Mouse (Mus musculus) cortical plate, adult 2 months (tissue): ENCODE results near the gene Gm9958. TPM values are rescaled to one million over a fixed set of nuclear protein-coding genes. Genes with fewer than 3 reads are reported as not detected.

ENCODE experiments used
- H3K27ac ChIP-seq: fragments of 200-500 bp; 2 replicates; pipeline ENCODE4 v1.5.1; 2012; ENCODE audit warnings: low read length, control low read depth, inconsistent platforms; ENCODE audit not compliant: insufficient read depth
- H3K4me1 ChIP-seq: fragments of 200-500 bp; 2 replicates; pipeline ENCODE4 v1.6.1; 2011; ENCODE audit warnings: low read length; ENCODE audit not compliant: control insufficient read depth, insufficient read depth
- H3K4me3 ChIP-seq: fragments of 200-500 bp; 2 replicates; pipeline ENCODE4 v1.5.1; 2011; ENCODE audit warnings: mild to moderate bottlenecking, low read length, control low read depth; ENCODE audit not compliant: insufficient read depth
- CTCF ChIP-seq: fragments of 200-500 bp; IDR thresholded peaks from 2 replicates; pipeline ENCODE4 v1.5.1; 2011; ENCODE audit warnings: mild to moderate bottlenecking, control low read depth, low read length; ENCODE audit not compliant: insufficient read depth; ENCODE audit errors: extremely low read depth
- POLR2A ChIP-seq: fragments of 200-500 bp; IDR thresholded peaks from 2 replicates; pipeline ENCODE4 v1.6.1; 2011; ENCODE audit warnings: mild to moderate bottlenecking, low read length, control low read depth; ENCODE audit not compliant: insufficient read depth; ENCODE audit errors: extremely low read depth
- polyA plus RNA-seq: library from polyadenylated mRNA; depleted of rRNA; stranded (reverse); fragments of >200 nt; gene quantifications from 2 replicates; pipeline ENCODE4 v1.2.3, GENCODE M21; 2012; rRNA removed

Gm9958 gene
- 1.5 and 2.2 TPM in 2 replicates for polyA plus RNA-seq

DNA sequence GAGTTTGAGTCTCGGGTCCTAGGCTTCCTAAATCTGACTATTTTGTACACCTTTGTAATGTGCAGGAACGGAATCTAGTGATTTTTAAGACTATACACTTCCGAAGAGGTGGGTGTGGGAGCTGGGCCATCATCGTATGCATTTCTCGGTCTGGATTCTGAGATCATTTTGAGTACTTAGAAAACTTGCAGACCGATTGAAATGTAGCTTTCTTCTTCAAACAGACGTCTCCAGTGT, at the start of gene Gm9958:
Gm9958 (plus strand) TSS at position 138 of the 237 bp plus-strand sequence.
- peak within 1 kb of the TSS; percentile 100 for H3K4me3 ChIP-seq
- peaks cover 5% of the 10 kb centered on the region; the same call in 1 of the 2 replicates for H3K4me1 ChIP-seq
- peak within 1 kb of the TSS; percentile 92 for H3K27ac ChIP-seq
- TF ChIP-seq POLR2A (no peak), CTCF (no peak)

DNA sequence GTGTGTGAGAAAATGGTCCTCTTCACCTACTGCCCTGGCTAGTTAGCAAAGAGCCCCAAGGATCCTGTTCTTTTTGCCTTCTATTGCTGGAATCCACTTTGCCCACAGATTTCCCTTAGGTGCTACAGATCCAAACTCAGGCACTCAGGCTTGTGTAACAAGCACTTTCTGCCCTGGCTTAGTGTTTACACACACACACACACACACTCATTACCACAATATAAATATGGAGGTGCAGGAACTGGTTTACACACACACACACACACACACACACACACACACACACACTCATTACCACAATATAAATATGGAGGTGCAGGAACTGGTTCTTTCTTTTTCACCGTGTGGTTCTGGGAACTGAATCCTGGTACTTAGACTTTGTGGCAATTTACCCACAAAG, 35.9 kb upstream of the Gm9958 start:
- H3K4me3 ChIP-seq, result no peak overlapping the region
- TF ChIP-seq POLR2A, result no peak
- no peak for TF ChIP-seq CTCF
- no peaks in the 10 kb centered on the region; the same call in 1 of the 2 replicates for H3K4me1 ChIP-seq
- H3K27ac ChIP-seq, result no peak overlapping the region

DNA sequence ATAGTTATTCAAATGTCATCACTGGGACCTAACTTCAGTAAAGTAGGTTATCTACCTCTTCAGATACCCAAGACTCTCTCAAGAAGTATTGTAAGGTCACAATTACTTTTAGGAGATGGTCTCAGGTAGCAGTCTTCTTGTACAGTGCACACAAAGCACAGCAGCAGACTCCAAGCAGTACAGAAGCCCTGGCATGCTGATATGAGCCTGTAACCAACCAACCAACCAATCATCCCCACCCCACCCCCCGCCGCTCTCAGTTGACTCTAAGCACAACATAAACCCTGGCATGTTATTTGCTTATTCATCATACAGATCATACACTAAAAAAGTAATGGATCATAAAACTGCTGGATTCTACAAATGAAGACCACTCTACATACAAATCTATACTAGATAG, 34.5 kb upstream of the Gm9958 start:
- Histone ChIP-seq H3K4me3 (no peak overlapping the region), H3K4me1 (no peaks in the 10 kb centered on the region; the same call in 1 of the 2 replicates), H3K27ac (no peak overlapping the region)
- TF ChIP-seq POLR2A, result no peak
- TF ChIP-seq CTCF, result no peak

DNA sequence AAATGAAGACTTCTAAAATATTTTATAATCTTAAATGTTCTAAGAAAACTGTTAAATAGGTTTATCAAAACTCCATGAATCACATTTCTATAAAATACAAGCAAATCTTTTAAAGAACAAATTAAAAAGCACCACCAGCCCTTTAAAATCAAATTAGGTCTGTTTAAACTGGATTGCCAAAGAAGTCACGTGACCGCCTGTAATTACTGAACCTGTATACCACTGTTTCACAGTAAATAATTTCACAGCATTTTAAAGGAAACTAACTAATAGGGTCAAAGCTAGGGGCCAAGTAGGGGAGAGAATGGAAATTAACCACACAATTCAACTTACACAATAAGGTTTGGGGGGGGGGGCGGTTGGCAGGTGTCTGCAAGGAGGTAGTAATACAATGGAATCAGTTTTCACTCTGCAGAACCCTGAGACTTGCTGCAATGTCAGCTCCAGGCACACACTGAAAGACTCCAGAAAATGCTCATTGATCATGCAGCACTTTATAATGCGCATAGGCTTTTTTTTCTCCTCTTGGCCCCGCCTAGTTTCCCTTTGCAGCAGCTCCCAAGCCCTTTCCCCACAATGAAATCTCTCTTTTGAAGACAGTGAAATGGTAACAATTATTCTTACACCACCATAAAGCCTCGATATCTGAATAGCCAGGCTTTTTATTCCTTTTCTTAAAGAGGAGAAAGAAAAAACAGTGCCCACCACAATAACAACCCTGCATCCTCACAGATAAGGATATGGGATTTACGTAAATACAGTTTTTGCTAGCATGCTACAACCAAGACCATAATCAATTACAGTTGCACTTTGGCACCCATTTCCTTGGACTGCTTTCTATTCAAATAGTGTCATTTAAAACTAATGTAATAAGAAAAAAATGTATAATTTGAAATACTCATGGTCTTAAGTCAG, 28.6 kb upstream of the Gm9958 start:
- TF ChIP-seq POLR2A, result no peak
- TF ChIP-seq CTCF, result no peak
- H3K4me3 ChIP-seq, result peak overlapping the region; percentile 39; the same call in 1 of the 2 replicates
- H3K4me1 ChIP-seq, result peaks cover 1% of the 10 kb centered on the region; the same call in 1 of the 2 replicates
- H3K27ac ChIP-seq, result no peak overlapping the region

DNA sequence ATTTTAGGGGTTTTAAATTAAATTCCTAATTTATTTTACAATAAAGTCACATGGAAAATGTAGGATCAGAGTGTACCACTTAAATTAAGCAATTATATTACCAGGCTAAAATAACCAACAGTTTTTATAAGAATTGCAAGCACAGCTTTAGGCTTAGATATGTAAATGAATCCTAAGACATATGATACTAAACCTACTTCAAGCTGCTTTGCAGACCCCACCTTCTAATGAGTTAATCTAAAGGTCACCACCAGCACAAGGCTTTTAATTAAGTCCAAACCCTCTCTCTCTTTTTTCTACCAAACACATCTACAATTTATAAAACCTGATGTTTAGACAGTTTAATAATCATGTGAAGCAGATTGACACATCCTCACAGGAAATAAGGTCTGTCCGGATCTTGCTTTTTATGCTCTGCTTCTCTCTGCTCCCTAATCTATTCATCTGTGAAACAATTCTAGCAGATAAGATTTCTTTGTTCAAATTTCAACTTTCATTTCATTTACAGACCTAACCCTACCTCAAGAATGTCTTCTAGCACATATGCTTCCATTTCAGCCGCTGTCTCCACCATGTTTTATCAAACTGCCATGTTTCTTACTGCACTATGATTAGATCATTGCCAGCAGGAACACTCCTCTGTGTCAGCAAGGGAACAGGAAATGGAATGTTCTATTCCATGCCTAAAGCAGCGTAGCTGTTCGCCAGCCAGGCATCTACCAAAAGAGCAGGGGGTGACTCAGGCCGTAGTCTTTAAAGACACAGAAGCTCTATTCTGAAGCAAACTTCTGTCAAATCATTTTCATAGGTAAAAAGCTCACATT, 27.7 kb upstream of the Gm9958 start:
- peaks cover 1% of the 10 kb centered on the region; the same call in 1 of the 2 replicates for H3K4me1 ChIP-seq
- peak overlapping the region; percentile 39; the same call in 1 of the 2 replicates for H3K4me3 ChIP-seq
- TF ChIP-seq CTCF (no peak), POLR2A (no peak)
- no peak overlapping the region for H3K27ac ChIP-seq

DNA sequence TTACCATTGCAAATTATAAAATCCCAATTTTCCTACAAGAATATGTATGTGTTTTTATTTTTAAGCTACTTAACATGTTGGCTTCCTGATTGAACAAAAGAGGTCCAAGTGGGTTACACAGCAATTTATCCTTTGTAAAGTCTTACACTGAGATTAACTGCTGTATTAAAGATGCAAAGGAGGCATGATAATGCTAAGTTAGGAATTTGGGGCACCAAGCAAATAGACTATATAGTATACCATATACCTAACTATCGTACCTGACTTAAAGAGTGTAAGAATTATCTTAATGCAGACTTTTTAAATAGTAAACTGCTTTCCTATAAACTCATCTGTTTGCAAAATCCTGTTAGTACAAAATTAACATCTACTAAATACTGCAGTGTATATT, 27.1 kb upstream of the Gm9958 start:
- no peak overlapping the region for H3K4me3 ChIP-seq
- no peak for TF ChIP-seq POLR2A
- no peak for TF ChIP-seq CTCF
- H3K27ac ChIP-seq, result no peak overlapping the region
- H3K4me1 ChIP-seq, result peaks cover 1% of the 10 kb centered on the region; the same call in 1 of the 2 replicates

DNA sequence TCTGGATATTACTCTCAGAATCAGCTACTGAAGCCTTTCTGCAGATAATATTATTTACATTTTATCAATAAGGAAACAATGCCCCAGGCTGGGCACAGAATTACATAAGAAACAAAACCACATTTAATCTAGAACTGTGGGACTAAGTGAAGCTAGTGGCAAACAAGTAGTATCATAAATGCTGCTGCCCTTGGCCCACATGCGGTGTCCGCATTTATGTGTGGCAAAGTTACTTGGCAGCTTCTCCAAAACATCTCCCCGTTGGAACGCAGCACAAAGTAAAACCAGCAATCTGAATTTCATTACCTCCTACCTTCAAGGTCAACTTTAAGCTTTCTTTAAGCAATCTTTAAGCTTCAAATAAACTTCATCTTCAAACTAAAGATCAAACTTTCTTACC, 26.2 kb upstream of the Gm9958 start:
- Histone ChIP-seq H3K4me1 (peaks cover 1% of the 10 kb centered on the region; the same call in 1 of the 2 replicates), H3K27ac (no peak overlapping the region)
- TF ChIP-seq POLR2A, result no peak
- TF ChIP-seq CTCF, result no peak

DNA sequence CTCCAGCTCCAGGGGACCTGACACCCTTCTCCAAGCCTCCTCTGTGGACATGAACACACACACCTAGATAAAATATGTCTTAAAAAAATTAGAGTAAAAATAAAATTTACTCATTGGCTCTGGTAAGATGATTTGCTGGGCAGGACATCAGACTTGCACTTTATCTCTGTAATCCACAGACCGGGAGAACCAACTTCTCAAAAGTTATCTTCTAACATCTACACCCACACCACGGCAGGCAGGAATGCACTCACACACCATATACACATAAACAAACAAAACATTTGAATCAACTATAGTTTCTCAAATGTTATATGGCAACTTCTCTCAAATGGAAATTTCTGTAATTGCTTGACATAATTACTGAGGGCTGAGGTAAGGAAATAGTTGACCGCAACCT, 20.1 kb upstream of the Gm9958 start:
- no peaks in the 10 kb centered on the region for H3K4me1 ChIP-seq
- no peak for TF ChIP-seq POLR2A
- no peak for TF ChIP-seq CTCF
- no peak overlapping the region for H3K4me3 ChIP-seq
- no peak overlapping the region for H3K27ac ChIP-seq

More for the DNA sequence above, 26.2 kb upstream of the Gm9958 start:
- no peak overlapping the region for H3K4me3 ChIP-seq

DNA sequence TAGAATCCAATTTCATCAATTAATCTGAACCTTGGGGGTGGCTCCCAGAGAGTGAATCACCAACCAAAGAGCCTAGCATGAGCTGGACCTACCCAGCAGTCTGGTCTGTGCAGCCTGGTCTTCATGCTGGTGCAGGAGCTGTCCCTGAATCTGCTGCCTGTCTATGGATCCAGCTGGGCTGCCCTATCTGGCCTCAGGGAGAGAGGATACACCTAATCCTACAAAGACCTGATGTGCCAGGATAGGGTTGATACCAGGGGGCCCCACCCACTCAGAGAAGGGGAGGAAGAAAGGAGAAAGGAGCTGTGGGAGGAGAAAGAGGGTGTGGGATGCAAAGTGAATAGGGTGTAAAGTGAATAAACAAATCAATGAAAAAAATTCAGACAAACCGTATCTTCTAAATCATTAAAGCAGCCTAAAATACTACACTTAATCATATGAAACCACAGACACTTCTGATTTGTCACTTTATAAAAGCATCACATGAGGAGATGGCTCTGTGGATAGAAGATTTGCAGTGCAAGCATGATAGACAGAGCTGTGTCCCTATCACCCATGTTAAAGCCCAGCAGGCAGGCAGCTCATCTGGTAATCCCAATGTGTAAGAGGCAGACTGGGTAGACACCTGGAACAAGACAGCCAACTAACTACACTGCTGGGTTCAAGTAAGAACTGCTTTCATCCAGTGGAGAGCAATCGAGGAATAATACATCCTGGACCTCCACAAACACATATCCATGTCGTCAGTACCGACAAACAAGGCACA, 13.3 kb upstream of the Gm9958 start:
- H3K4me1 ChIP-seq, result peaks cover 4% of the 10 kb centered on the region
- H3K27ac ChIP-seq, result no peak overlapping the region
- TF ChIP-seq CTCF (no peak), POLR2A (no peak)
- H3K4me3 ChIP-seq, result no peak overlapping the region
